Mouse (Mus musculus) neural tube, embryonic 10.5 days (tissue): Measurements from ENCODE around the gene Aqp12.

Experiments used
- DNase-seq: peaks from one replicate; pipeline ENCODE4 v3.0.0-alpha.2; 2017; ENCODE audit warnings: low spot score; ENCODE audit errors: extremely low spot score

Aqp12 gene

GRCm38 (mm10) chr1:93014460-93014859 lies 8.3 kb downstream of the Aqp12 start:
- peak; percentile 78 for DNase-seq

- no peak for DNase-seq
These were observed 9.0 kb downstream of the Aqp12 start for GRCm38 (mm10) chr1:93015136-93015535.

GRCm38 (mm10) chr1:93018716-93019115 lies 12.6 kb downstream of the Aqp12 start:
- no peak for DNase-seq

- no peak for DNase-seq
These were observed 14.5 kb downstream of the Aqp12 start for GRCm38 (mm10) chr1:93020602-93021001.

GRCm38 (mm10) chr1:93026600-93026999 lies 20.5 kb downstream of the Aqp12 start:
- DNase-seq: no peak

GRCm38 (mm10) chr1:93029387-93029786 lies 23.3 kb downstream of the Aqp12 start:
- DNase-seq: no peak

GRCm38 (mm10) chr1:93030060-93030459 lies 23.9 kb downstream of the Aqp12 start:
- DNase-seq: no peak

GRCm38 (mm10) chr1:93031199-93031598 lies 25.1 kb downstream of the Aqp12 start:
- no peak for DNase-seq

GRCm38 (mm10) chr1:93033989-93034388 lies 27.9 kb downstream of the Aqp12 start:
- no peak for DNase-seq

- DNase-seq: no peak
These were observed 29.8 kb downstream of the Aqp12 start for GRCm38 (mm10) chr1:93035981-93036380.

GRCm38 (mm10) chr1:93046153-93046789 lies 40.1 kb downstream of the Aqp12 start:
- no peak for DNase-seq

GRCm38 (mm10) chr1:93050071-93050470 lies 43.9 kb downstream of the Aqp12 start:
- DNase-seq: no peak

- no peak for DNase-seq
These were observed 45.1 kb downstream of the Aqp12 start for GRCm38 (mm10) chr1:93051124-93051833.
